Mouse (Mus musculus) bone marrow, adult 2 months (tissue): ENCODE data around the gene Rgs6.

Experiments used
- CTCF ChIP-seq: fragments of 200-500 bp; IDR thresholded peaks from 2 replicates; pipeline ENCODE4 v1.5.1; 2011; ENCODE audit warnings: low read length, control low read depth; ENCODE audit not compliant: control insufficient read depth, insufficient read depth
- POLR2A ChIP-seq: fragments of 200-500 bp; IDR thresholded peaks from 2 replicates; pipeline ENCODE4 v1.6.1; 2011; ENCODE audit warnings: low read depth, mild to moderate bottlenecking, control low read depth, low read length, borderline replicate concordance; ENCODE audit not compliant: control insufficient read depth

GRCm38 (mm10) chr12:82805167-82805566 is 217.1 kb downstream of the Rgs6 start:
- TF ChIP-seq POLR2A, result no peak
- no peak for TF ChIP-seq CTCF
